Mouse (Mus musculus) ZHBTc4 (cell line): ENCODE measurements at regions not wholly inside any gene's neighbourhood (a gene's known extent, or its start where the extent isn't known, plus 50 kb on each side); places are given as distances from the start of the nearest gene placed in this dataset.

ENCODE experiments used
- DNase-seq: peaks from one replicate; pipeline ENCODE4 v3.0.0-alpha.2; 2011; ENCODE audit warnings: low read depth, low spot score

DNA sequence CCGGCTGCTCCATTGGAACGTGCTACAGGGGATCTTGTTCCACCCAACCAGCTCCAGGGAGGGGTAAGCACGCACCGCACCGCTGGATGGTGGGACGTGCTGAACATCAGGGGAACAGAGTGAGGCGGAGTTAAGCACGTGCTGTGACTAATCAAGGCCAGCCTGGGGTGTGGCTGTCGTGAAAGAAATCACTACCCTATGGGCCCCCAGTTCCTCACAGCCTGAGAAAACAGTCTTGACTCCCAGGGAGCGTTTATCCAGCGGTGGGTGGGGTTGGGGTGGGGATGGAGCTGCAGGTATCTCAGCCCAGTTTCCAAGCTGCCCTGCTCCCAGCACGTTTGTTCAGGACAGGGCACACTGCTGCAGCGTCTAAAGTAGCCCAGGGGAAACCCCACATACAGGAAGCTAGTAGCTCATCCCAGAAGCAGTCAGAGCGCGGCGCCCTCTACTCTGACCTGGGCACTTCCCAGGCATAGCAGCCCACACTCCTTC is 113.4 kb upstream of the Egln3 start:
- DNase-seq, result peak; percentile 88

DNA sequence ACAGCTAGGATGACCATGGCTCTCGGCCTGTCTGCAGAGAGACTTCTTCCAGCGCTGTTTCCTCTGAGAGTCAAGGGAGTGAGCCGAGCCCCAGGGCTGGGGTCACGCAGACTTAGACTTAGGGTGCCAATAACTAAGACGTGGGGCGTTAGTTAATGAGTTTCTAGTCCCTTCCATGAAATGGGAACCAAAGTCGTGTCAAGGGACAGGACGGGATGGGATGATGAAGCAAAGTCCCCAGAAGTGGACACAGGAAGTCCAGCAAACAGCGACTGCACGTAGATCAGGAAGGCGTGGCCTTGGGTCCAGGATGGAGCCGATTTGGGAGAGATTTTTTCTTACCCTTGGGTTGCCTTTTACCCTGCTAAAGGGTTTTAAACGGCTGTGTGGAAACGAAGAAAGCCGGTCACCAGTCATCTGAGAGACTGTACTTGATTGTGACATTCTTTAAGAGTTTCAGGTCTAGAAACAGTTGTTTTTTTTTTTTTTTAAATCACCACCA is 112.5 kb upstream of the Egln3 start:
- DNase-seq, result no peak

DNA sequence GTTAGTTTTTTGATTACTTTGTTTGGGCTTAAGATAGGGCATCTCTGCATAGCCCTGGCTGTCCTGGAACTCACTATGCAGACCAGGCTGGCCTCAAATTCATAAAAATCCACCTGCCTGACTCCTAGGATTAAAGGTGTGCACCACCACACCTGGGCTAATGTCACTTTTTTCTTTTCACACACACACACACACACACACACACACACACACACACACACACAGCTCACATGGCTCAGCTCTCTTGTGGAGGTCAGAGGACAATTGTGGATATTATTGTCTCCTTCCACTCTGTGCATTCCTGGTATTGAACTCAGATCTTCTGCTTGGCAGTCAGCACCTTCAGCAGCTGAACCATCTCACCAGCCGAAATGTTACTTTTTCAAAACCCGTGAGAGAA is 110.5 kb upstream of the Egln3 start:
- no peak for DNase-seq

DNA sequence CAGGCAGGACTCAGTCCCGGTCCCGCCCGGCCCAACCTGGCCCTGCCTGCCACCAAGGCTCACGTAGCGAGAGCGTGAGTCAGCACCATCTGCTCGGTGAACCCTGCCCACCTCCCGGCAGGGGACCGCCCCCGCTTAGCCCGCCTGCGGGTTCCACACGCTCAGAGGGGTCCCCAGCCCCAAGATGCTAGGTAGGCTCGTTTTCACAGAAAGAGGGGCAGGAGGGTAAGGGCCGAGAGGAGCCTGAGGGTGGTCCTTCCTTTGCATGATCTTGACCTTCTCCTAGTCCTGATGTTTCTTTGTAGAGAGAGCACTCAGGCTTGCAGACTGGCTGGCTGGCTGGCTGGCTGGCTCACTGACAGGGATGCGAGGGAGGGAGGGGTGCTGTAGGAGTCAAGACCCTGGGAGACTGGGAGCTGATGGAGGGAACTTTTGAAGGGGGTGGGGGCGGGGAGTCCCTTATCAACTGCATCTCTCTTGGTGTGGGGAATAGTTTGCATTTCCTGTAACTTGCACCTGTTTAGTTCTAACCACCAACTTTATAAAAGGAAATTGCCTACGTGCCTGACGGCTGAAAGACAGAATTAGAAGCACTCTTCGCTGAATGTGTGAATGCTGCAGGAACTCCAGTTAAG is 109.7 kb upstream of the Egln3 start:
- peak; percentile 77 for DNase-seq

DNA sequence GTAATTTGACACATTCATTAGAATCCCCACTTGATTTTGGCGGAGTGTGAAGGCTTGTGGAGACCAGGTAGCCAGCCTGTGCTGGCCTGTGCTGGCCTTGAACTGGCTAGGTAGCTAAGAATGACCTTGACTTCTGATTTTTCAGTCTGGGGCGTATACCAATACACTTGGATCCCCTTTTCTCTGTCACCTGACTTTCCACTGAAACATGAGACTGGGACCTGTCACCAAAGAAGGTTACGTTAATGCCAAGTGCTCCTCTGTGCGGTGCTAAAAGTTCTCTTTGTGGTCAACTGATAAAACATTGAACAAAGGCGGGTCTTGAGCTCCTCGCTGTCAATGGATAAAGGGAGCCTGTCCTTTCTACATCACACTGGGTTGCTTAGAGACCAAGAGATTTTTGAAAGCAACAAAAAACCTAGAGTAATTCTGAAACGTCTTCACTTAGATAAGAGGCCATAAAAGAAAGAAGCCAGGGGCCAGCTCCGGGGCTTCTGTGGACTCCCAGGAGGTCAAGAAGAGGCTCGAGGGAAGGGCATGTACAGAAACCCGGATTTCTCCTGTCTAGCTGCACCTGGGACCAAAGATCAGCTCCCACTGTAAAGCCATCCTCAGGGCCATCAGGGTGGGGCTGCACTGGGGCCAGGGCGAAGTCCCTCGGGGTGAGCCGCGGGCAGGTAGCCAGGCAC is 109.0 kb upstream of the Egln3 start:
- DNase-seq, result peak; percentile 39

DNA sequence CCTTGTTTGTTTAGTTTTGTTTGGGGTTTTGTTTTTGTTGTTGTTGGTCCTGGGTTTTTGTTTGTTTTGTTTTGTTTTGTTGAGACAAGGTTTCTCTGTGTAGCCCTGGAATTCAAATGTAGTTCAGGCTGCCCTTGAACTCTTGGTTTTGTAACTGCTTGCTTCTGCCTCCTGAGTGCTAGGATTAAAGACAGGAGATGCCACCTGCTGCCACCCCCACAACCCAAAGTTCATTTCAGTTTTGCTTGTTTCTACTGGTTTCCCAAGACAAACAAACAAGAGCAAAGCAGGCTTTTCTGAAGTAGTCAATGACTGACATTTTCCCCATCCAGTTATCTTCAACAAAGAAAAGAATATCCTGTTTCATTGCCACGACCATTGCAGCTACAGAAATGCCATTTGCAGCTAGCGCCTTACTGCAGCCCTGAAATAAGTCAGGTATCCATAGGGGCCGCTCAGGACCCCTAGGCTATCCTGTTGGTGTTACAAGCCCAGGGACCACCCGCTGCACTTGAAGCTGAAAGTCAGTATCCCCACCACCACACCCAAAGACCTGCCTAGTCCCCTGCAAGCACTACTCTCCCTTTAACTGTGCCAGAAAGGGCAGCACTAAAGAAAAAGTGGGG is 108.3 kb upstream of the Egln3 start:
- DNase-seq, result no peak

DNA sequence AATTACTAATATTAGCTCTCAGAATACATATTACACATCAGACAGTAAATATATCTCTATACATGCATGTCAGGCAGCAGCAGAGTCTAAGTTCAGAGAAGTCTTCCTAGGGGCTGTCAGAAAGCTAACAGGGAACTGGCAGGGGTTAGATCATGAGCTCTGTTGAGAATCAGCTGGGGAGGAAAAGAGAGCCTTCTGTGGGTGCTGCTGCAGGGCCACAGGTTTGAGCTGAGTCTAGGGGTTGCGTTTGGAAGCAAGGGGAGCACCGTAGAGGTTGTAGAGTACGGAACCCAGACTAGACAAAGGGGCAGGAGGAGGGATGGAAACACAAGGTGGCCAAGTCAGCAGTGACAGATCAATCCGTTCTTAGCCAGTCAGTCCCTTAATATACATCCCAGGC is 106.2 kb upstream of the Egln3 start:
- DNase-seq, result no peak

DNA sequence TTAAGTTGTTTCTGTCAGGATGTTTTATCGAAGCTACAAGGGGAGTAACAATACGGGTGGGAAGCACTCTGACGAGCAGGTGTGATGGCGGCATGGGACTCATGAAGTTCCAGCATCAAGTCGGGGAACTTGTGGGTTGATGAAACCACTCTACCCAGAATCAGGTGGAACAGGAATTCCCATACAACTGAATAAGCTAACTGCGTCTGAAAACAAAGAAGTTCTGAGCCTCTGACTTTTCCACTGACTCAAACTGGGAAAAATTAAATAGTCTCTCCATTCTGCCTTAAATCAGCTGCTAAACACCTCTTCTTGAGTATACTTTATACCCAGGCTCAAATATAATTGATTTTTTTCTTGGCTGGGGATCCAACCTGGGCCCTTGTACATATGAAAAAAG is 105.6 kb upstream of the Egln3 start:
- no peak for DNase-seq

DNA sequence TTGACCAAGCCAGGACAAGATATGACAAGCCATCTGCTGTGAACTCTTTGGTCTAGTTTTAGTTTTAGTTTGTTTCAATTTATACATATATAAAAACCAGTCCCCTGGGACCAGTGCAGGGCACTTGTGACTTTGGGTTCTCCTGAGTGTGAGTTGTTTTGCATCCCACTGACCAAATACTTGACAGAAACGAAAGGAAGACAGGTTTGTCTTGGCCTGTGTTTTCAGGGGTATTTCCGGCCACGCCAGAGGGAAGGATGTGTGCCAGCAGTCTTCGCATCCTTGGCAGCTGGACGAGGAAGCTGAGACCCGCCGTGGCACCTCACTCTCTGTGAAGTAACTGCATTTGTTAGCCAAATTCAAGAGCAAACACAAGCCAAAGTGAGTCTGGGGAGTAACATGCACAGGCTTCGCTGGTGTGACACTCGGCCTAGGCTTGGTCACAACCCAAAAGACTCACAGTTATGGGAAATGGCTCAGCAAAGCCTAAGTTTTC is 101.5 kb upstream of the Egln3 start:
- DNase-seq, result no peak

DNA sequence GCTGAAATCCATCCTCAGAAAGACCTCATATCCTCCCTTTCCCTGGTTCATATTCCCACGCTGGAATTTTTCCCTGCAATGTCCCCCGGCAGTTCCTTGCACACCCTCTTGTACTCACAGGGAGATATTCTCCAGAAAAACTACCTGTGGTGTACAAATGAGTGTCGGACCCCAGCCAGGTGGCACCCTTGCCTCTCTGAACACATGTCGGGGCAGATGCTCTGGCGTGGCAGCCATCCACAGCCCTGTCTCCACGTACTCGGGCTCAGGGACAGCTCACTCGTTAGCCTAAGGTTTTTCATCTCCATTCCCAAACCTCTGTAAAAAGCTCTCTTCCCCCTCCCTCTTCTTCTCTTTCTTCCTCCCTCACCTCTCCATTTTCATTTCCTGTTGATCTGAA is 100.1 kb upstream of the Egln3 start:
- DNase-seq, result no peak

DNA sequence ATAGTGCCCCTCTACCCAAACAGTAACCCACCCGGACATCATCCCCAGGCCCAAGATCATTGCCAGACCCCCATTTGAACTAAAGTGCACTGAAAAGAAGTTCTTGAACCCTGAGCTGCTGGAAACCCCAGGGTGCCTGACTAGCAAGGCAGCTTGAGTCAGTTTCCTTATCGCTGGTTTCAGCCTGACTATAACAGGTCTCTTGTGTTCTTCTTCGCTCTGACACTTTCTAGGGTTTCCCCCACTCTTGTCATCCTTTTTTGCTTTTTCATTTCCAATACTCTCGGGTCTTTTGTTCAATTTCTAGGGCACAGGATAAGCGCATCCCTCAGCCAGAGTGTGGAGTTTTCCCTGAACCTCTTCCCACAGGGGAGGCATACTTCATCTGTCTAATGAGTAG is 95.8 kb upstream of the Egln3 start:
- DNase-seq, result no peak

DNA sequence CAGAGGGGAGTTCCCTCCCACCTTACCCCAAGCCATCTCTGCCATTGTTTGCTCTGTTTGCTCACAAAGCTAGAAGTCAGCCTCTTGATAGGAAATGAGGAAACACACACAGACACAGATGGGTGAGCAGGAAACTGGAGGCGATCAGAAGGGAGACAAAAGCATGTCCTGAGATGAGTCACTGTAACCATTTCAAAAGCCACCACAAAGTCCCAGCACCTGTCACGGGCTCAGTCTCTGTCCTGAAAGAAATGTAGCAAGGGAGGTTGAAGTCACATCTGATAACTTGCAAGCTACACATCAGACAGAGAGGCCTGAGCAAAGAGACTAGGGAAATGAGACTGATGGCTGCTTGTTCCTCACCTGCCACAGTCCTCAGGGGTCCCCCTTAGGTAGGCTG is 89.6 kb upstream of the Egln3 start:
- no peak for DNase-seq

DNA sequence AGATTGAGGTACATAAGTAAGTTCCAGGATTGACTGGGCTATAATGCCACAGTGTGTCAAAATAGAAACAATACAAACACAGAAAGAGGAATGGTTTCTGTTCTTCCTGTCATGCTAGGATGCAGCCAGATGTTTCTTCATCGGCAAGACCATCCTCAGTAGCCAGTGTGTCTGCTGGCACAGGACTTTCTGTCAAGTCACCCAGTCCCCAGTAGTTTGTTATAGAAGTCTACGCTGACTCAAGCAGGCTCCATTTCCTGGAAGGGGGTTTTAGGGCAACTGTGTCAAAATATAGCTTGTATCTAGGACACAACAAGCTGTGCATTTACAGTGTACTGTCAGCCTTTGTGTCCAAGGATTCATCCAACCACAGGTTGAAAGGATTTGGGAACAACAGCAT is 86.7 kb upstream of the Egln3 start:
- DNase-seq, result no peak

DNA sequence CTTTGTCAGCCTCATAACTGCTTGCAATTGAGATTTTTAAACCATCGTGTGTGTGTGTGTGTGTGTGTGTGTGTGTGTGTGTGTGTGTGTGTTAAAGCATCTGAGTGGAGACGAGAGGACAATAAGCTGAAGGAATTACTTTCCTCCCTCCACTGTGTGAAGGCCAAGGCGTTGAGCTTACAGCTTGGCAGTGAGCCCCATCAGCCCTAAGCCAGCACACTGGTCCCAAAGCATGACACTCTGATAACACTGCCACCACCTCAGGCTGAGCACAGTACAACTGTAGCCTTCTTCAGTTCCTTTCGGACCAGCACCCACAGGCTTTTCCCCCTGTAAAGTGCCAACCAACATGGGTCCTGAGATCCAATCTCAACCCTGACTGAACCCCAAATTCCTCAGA is 85.1 kb upstream of the Egln3 start:
- DNase-seq, result no peak

DNA sequence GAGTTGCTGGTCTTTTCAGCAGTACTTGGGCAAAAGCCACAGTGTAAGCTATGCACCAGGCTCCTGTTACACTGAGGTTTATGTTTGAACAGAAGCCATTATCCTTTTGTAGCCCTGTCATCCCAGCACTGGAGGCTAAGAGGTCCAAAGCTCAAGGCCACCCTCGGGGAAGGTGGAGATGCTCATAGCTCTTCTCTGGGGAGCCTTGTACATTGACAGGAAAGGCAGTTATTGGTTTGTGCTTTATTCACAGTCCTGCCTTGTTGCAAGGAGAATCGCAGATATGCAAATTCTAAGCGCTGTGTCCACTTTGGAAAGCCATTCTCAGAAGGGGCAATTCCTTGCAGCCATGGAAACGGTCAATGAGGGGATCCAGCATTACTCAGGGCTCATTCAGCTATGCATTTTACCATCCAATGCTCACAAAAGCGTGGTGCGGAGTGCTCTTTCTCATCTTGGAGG is 84.4 kb upstream of the Egln3 start:
- DNase-seq, result no peak

DNA sequence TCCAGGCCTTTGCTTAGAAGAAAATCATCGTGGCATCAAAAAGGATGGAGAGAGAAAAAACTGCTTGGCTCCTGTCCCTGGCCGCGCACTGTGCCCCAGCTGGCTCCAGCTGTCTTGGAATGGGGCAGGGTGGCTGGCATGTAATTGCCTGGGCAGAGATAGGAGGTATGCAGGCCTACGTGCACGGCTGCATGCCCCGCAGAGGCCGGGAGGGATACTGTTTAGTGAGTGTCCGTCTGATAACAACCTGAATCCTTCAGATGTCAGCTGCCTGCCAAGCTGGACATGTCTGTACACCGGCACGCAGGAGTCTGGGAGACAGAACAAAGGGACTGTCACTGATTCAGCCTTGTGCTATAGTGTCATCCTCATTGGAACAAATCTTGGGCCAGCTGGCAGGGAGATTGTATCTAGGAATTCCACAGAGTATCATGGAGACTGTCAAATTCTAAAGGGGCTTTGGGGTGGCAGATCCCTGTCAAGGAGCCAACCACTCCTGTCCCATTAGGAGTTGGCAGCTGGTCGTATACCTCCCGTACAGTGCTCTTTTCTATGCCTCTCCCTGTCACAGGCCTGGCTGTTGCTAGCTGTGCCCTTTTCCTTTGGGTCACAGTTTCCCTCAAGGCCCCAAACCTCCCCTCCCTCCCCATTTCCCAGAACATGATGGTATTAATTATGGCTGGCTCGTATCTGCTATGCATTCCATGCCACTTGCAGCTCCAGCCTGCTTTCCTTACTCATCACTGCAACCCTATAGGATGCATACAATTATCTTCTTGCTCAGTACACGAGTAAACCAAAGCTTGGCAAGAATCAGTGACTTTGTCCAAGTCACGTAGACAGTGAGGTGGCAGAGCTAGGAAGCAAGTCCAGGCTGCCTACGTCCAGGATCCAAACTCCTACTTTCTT is 83.5 kb upstream of the Egln3 start:
- DNase-seq, result no peak

DNA sequence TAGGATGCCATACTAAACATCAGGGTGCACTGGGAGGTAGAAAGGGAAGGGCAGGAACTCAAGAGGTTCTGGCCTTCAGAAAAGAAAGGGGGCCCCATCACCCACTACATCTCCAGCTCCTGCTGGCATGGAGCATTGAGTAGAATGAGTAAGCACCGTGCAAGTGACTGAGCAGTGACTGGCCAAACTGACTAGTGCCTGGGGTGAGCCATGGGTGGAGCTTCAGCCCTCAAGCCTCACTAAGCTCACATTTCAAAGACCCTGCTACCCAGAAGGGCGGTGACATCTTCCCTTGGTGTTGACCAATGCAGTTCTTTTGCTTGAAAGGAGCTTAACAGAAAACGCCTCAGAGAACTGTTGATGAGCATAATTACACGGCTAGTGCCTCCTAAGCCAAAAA is 80.0 kb upstream of the Egln3 start:
- DNase-seq, result peak; percentile 20

DNA sequence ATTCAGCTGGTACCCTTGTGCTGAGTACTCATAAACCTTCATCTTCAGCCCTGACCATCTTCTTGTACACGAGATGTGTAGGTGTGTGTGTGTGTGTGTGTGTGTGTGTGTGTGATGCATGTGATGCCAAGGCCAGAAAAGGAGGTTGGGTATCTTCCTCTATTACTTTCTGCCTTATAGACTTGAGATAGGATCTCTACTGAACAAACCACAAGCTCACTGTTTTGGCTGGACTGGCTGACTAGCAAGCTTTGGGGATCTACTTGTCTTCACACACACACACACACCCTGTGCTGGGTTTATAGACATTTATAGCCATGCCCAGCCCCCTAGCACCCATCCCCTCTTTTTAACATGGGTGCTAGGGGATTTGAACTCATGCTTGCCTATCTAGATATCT is 79.4 kb upstream of the Egln3 start:
- DNase-seq, result no peak

DNA sequence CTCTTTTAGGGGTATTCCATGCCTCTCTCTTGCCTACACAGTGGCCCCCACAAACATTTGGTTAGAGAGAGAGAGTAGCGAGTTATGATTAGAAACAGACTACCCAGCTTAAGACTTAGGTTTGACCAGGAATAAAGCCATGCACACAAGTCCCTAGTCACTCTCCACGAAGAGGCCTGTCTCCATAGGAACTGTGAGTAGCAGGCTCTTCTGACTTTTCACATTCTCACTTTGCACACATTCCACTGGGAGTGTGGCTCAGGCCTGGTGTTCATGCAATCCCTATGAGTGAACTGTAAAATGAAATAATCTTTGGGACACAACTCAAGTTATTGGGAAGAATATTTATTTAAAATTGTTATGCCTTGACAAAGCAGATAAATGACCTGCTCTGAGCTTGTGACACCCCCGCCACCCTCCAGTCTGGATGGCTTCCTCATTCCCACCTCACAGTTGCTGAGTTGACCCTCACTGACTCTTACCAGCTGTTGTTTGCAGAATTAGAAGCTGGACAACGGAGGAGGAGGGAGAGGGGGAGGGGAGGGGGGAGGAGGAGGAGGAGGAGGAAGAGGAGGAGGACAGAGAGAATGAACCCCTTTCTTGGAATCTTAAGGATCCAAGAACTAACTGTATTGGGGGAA is 78.7 kb upstream of the Egln3 start:
- no peak for DNase-seq

DNA sequence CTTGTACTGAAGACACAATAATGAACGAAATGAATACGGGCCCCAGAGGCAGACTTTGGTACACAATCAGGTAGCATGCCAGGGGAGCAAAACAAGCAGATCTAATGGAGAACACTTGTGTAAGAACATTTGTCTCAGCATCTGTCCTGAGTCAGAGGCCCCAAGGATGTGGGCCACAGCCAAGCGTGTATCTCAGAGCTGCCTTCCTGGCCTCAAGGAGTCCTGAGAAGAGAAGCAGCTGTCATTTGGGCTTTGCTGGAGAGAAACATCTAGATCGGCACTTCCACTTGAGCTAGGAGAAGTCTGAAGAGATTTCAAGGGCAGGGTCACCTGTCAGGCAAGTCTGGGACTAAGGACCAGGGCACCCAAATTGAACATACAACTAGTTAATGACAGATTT is 76.8 kb upstream of the Egln3 start:
- DNase-seq, result no peak

DNA sequence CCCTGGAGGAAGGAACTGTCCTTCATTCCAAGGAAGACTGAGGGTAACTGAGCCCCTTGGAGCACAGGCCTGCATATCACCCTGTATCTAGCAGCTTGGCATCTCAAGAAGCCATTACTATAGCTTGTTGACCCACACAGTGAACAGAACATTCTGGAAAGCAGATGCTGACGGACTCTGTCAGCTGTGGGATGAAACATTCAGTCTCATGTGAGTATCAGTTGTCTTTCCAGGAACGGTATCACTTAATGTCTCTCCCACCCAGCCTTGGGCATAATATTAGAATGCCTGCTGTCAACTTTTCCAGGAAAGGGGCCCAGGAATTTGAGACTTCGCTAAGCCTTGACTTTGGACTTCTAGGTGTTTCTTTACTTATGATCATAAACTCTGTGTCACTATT is 76.3 kb upstream of the Egln3 start:
- DNase-seq, result no peak
